Mouse (Mus musculus) cerebellum, adult 2 months (tissue): ENCODE data around the gene Tmem11.

Experiments used
- CTCF ChIP-seq: fragments of 200-500 bp; IDR thresholded peaks from 2 replicates; pipeline ENCODE4 v1.5.1; 2011; ENCODE audit warnings: low read depth, mild to moderate bottlenecking, control low read depth, low read length, moderate library complexity, borderline replicate concordance; ENCODE audit not compliant: insufficient read depth
- POLR2A ChIP-seq: fragments of 200-500 bp; IDR thresholded peaks from 2 replicates; pipeline ENCODE4 v1.6.1; 2011; ENCODE audit warnings: low read length, control low read depth, borderline replicate concordance; ENCODE audit not compliant: insufficient read depth

GRCm38 (mm10) chr11:60873101-60873500 is 6.0 kb downstream of the Tmem11 start:
- TF ChIP-seq POLR2A (no peak), CTCF (no peak)
